Mouse (Mus musculus): ENCODE measurements around the gene Galc. TPM values are rescaled to one million over a fixed set of nuclear protein-coding genes. Genes with fewer than 3 reads are reported as not detected.

Gene Galc
- total RNA-seq (2021) = 1 to 10 TPM; 4.6 to 5.6 TPM
- long read RNA-seq, experiment 1, full-length matches to known transcripts = 2 of 4 reads
- long read RNA-seq, experiment 1, partial matches to known transcripts = 0 of 4 reads
- long read RNA-seq, experiment 1, other reads (novel, unspliced or antisense) = 2 of 4 reads
- long read RNA-seq, experiment 2, partial matches to known transcripts = 1 of 7 reads
- long read RNA-seq, experiment 2, other reads (novel, unspliced or antisense) = 2 of 7 reads

- H3K4me3 ChIP-seq = peak within 1 kb of the TSS; percentile 97
- peak within 1 kb of the TSS; percentile 98 for H3K27ac ChIP-seq
- peak; percentile 93 for DNase-seq
- no peak for TF ChIP-seq CTCF (IDR thresholded peaks at IDR 0.05)
- intact Hi-C loops (cut with DNase I) = no loop called here
Measured at GRCm38 (mm10) chr12:98258845-98259517, at the start of gene Galc. Gene Galc, minus strand, starts transcription at chr12:98259459.

- TF ChIP-seq CTCF (IDR thresholded peaks at IDR 0.05) = no peak
- no peak for DNase-seq
- intact Hi-C loops (cut with DNase I) = no loop called here
- Histone ChIP-seq H3K4me3 (no peak overlapping the region), H3K27ac (no peak overlapping the region)
Measured at GRCm38 (mm10) chr12:98307179-98307915, 48.1 kb upstream of the Galc start.

DNA sequence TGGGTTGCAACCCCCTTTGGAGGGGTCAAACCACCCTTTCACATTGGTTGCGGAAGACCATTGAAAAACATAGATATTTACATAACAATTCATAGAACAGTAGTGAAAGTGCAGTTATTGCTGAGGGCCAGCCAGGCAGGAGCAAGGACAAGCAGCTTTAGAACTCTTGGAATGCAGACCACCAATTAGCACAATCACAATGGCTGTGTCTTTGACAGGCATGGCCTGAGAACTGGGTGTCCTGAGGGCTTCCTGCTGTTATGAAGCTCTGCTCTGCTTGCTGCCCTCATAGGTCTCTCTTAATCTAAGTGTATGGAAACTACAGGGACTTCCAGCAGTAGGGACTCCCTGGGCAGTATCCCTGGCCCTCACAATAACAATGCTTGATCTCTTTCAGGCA, 43.8 kb upstream of the Galc start:
- no peak for TF ChIP-seq CTCF (IDR thresholded peaks at IDR 0.05)
- no peak overlapping the region for H3K4me3 ChIP-seq
- intact Hi-C loops (cut with DNase I) = no loop called here

GRCm38 (mm10) chr12:98301980-98302379, 42.7 kb upstream of the Galc start:
- no peak for TF ChIP-seq CTCF (IDR thresholded peaks at IDR 0.05)
- no peak for DNase-seq
- intact Hi-C loops (cut with DNase I) = no loop called here
- Histone ChIP-seq H3K4me3 (no peak overlapping the region), H3K27ac (no peak overlapping the region)

More for the DNA sequence above, 43.8 kb upstream of the Galc start:
- H3K27ac ChIP-seq = no peak overlapping the region
- no peak for DNase-seq

GRCm38 (mm10) chr12:98294241-98294640, 35.0 kb upstream of the Galc start:
- DNase-seq = no peak
- TF ChIP-seq CTCF (IDR thresholded peaks at IDR 0.05) = no peak
- intact Hi-C loops (cut with DNase I) = no loop called here
- H3K4me3 ChIP-seq = no peak overlapping the region
- no peak overlapping the region for H3K27ac ChIP-seq

- DNase-seq = no peak
- intact Hi-C loops (cut with DNase I) = no loop called here
- no peak for TF ChIP-seq CTCF (IDR thresholded peaks at IDR 0.05)
- no peak overlapping the region for H3K4me3 ChIP-seq
- H3K27ac ChIP-seq = peak overlapping the region; percentile 44; the same call in 1 of the 2 replicates
Measured at GRCm38 (mm10) chr12:98292278-98292677, 33.0 kb upstream of the Galc start.

DNA sequence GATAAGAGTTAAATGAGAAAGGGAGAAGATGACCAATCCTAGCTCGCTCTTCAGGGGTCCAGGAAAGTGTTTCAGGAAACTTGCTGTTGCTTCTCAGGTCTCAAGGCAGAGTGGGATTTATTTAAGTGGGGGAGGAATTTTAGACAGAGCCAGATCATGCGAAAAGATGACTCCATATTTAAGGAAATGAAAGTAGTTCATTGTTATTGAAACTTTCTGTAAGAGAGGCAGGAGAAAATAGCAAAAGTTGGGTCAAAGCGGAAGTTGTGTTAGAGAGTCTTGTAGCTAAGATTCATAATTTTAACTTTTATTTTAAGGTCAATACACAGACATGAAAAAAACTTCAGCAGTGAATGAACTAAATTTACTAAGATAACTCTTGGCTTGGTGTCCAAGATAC, 31.2 kb upstream of the Galc start:
- intact Hi-C loops (cut with DNase I) = no loop called here
- H3K4me3 ChIP-seq = no peak overlapping the region
- TF ChIP-seq CTCF (IDR thresholded peaks at IDR 0.05) = no peak
- no peak overlapping the region for H3K27ac ChIP-seq
- DNase-seq = no peak

DNA sequence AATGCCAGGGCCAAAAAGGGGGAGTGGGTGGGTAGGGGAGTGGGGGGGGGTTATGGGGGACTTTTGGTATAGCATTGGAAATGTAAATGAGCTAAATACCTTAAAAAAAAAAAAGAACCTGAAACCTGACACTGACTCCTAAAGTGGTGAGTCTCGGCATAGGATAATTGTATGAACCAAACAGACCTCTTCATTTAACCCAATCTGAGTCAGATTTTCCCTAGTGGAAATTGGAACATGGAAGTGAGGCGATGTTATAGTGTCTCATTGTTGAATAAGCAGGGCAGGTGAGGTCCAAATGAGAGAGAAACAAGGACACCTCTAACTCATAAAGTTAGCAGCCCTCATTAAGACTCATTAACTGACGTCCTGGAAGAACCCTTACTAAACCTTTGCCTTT, 25.2 kb upstream of the Galc start:
- no peak overlapping the region for H3K4me3 ChIP-seq
- no peak for TF ChIP-seq CTCF (IDR thresholded peaks at IDR 0.05)
- intact Hi-C loops (cut with DNase I) = no loop called here
- DNase-seq = no peak
- no peak overlapping the region for H3K27ac ChIP-seq

- H3K4me3 ChIP-seq = no peak overlapping the region
- no peak for TF ChIP-seq CTCF (IDR thresholded peaks at IDR 0.05)
- no peak for DNase-seq
- H3K27ac ChIP-seq = no peak overlapping the region
- intact Hi-C loops (cut with DNase I) = no loop called here
Measured at GRCm38 (mm10) chr12:98283487-98283860, 24.2 kb upstream of the Galc start.

- no peak overlapping the region for H3K4me3 ChIP-seq
- H3K27ac ChIP-seq = no peak overlapping the region
- DNase-seq = no peak
- TF ChIP-seq CTCF (IDR thresholded peaks at IDR 0.05) = no peak
- intact Hi-C loops (cut with DNase I) = no loop called here
Measured at GRCm38 (mm10) chr12:98282776-98283486, 23.7 kb upstream of the Galc start.

- Histone ChIP-seq H3K4me3 (no peak overlapping the region), H3K27ac (no peak overlapping the region)
- TF ChIP-seq CTCF (IDR thresholded peaks at IDR 0.05) = no peak
- intact Hi-C loops (cut with DNase I) = loop anchor here (2.0 kb wide), 1 partner anchor 66 kb away; no protein-coding TSS in a partner anchor
- DNase-seq = no peak
Measured at GRCm38 (mm10) chr12:98280996-98281395, 21.7 kb upstream of the Galc start.

DNA sequence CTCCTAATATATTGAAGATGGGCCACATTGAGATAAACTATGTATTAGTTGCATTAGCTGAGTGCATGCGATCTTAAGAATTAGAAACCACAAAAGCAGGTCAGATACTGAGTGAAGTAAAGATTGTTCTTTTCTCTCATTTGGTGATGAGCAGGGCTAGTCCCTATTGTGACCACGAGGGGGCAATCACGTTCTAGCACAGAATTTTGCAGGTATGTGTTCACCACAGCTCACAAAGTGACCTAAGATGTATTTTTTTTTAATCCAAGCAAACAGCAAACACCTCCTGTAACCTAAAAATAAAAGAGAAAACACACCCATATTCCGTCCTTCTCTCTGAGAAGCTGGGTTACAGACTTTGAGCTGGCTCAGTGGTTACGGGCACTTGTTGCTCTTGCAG, 21.3 kb upstream of the Galc start:
- intact Hi-C loops (cut with DNase I) = loop anchor here (2.0 kb wide), 1 partner anchor 66 kb away; no protein-coding TSS in a partner anchor
- Histone ChIP-seq H3K27ac (no peak overlapping the region), H3K4me3 (no peak overlapping the region)
- DNase-seq = peak; percentile 55
- peak; percentile 87 for TF ChIP-seq CTCF (IDR thresholded peaks at IDR 0.05)

DNA sequence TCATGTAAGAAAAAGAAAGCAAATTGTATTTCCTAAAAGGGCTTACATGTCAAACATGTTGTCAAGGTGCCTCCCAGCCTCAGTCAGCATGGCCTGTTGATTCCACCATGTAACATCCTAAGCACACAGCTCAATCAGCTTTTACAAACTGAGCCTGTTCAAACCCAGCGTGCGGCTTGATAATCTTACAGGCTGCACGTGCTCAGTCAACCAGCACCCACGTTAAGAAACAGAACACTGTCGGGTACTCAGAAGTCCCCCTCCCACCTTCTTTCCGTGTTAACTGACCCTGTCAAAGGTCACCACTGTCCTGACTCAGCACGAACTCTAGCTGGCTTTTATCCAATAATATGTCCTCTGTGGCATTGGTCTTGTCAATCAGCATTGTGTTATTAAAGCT, 13.2 kb upstream of the Galc start:
- intact Hi-C loops (cut with DNase I) = no loop called here
- Histone ChIP-seq H3K27ac (no peak overlapping the region), H3K4me3 (no peak overlapping the region)
- no peak for DNase-seq
- no peak for TF ChIP-seq CTCF (IDR thresholded peaks at IDR 0.05)

All from gastrocnemius, adult 2 months (tissue).